Mouse (Mus musculus): Measurements from ENCODE around the gene Ablim1. TPM values are rescaled to one million over a fixed set of nuclear protein-coding genes. Genes with fewer than 3 reads are reported as not detected.

Gene Ablim1
- total RNA-seq, 2 experiments from 2014 or later, result 10.0 to 12.6 TPM

GRCm38 (mm10) chr19:57198029-57198428 is 116.7 kb downstream of the Ablim1 start:
- ATAC-seq (replicated peaks; ENCODE audit: low FRiP score, poor library complexity, severe bottlenecking), result no peak

- no peak for ATAC-seq (replicated peaks; ENCODE audit: low FRiP score, poor library complexity, severe bottlenecking)
Observed at GRCm38 (mm10) chr19:57197043-57197817, 117.5 kb downstream of the Ablim1 start.

GRCm38 (mm10) chr19:57196616-57197015 is 118.1 kb downstream of the Ablim1 start:
- no peak for ATAC-seq (replicated peaks; ENCODE audit: low FRiP score, poor library complexity, severe bottlenecking)

- no peak for ATAC-seq (replicated peaks; ENCODE audit: low FRiP score, poor library complexity, severe bottlenecking)
Observed at GRCm38 (mm10) chr19:57195169-57195930, 119.4 kb downstream of the Ablim1 start.

- ATAC-seq (replicated peaks; ENCODE audit: low FRiP score, poor library complexity, severe bottlenecking), result no peak
Observed at GRCm38 (mm10) chr19:57193958-57194357, 120.8 kb downstream of the Ablim1 start.

- ATAC-seq (replicated peaks; ENCODE audit: low FRiP score, poor library complexity, severe bottlenecking), result no peak
Observed at GRCm38 (mm10) chr19:57193382-57193781, 121.3 kb downstream of the Ablim1 start.

GRCm38 (mm10) chr19:57191109-57191508 is 123.6 kb downstream of the Ablim1 start:
- no peak for ATAC-seq (replicated peaks; ENCODE audit: low FRiP score, poor library complexity, severe bottlenecking)

- no peak for ATAC-seq (replicated peaks; ENCODE audit: low FRiP score, poor library complexity, severe bottlenecking)
Observed at GRCm38 (mm10) chr19:57189427-57189826, 125.3 kb downstream of the Ablim1 start.

- no peak for ATAC-seq (replicated peaks; ENCODE audit: low FRiP score, poor library complexity, severe bottlenecking)
Observed at GRCm38 (mm10) chr19:57188553-57188952, 126.2 kb downstream of the Ablim1 start.

GRCm38 (mm10) chr19:57185021-57185420 is 129.7 kb downstream of the Ablim1 start:
- ATAC-seq (replicated peaks; ENCODE audit: low FRiP score, poor library complexity, severe bottlenecking), result no peak

- ATAC-seq (replicated peaks; ENCODE audit: low FRiP score, poor library complexity, severe bottlenecking), result no peak
Observed at GRCm38 (mm10) chr19:57182938-57183720, 131.6 kb downstream of the Ablim1 start.

- ATAC-seq (replicated peaks; ENCODE audit: low FRiP score, poor library complexity, severe bottlenecking), result no peak
Observed at GRCm38 (mm10) chr19:57181852-57182528, 132.7 kb downstream of the Ablim1 start.

GRCm38 (mm10) chr19:57181317-57181716 is 133.4 kb downstream of the Ablim1 start:
- ATAC-seq (replicated peaks; ENCODE audit: low FRiP score, poor library complexity, severe bottlenecking), result no peak

- no peak for ATAC-seq (replicated peaks; ENCODE audit: low FRiP score, poor library complexity, severe bottlenecking)
Observed at GRCm38 (mm10) chr19:57180908-57181307, 133.8 kb downstream of the Ablim1 start.

- no peak for ATAC-seq (replicated peaks; ENCODE audit: low FRiP score, poor library complexity, severe bottlenecking)
Observed at GRCm38 (mm10) chr19:57180333-57180732, 134.4 kb downstream of the Ablim1 start.

GRCm38 (mm10) chr19:57179269-57179668 is 135.4 kb downstream of the Ablim1 start:
- ATAC-seq (replicated peaks; ENCODE audit: low FRiP score, poor library complexity, severe bottlenecking), result no peak

- ATAC-seq (replicated peaks; ENCODE audit: low FRiP score, poor library complexity, severe bottlenecking), result no peak
Observed at GRCm38 (mm10) chr19:57177334-57177733, 137.4 kb downstream of the Ablim1 start.

GRCm38 (mm10) chr19:57175077-57175476 is 139.6 kb downstream of the Ablim1 start:
- ATAC-seq (replicated peaks; ENCODE audit: low FRiP score, poor library complexity, severe bottlenecking), result no peak

- ATAC-seq (replicated peaks; ENCODE audit: low FRiP score, poor library complexity, severe bottlenecking), result no peak
Observed at GRCm38 (mm10) chr19:57174541-57174940, 140.2 kb downstream of the Ablim1 start.

GRCm38 (mm10) chr19:57174045-57174444 is 140.7 kb downstream of the Ablim1 start:
- ATAC-seq (replicated peaks; ENCODE audit: low FRiP score, poor library complexity, severe bottlenecking), result no peak
